Mouse (Mus musculus) left cerebral cortex, adult 2 months (tissue): ENCODE measurements around the gene Insr. TPM values are rescaled to one million over a fixed set of nuclear protein-coding genes. Genes with fewer than 3 reads are reported as not detected.

Experiments
- DNase-seq, 2 experiments: peaks; one replicate each; pipeline ENCODE4 v3.0.0; 2021 to 2022; ENCODE audit warnings: low spot score in 2 of 2, mixed read lengths in 1 of 2; ENCODE audit errors: extremely low spot score in 1 of 2
- H3K27ac ChIP-seq: fragments of 200-600 bp; 2 replicates; pipeline ENCODE4 v1.8.1; 2022
- H3K4me3 ChIP-seq: fragments of 200-600 bp; 2 replicates; pipeline ENCODE4 v1.8.1; 2022
- CTCF ChIP-seq: fragments of 200-600 bp; IDR thresholded peaks from 2 replicates; pipeline ENCODE4 v1.8.1; 2022; ENCODE audit warnings: antibody characterized with exemption, mild to moderate bottlenecking, moderate library complexity
- intact Hi-C: fragments of 180-260 bp; cut with DNase I; formaldehyde crosslinking; loops from one replicate; pipeline ENCODE4 v1.15.1; 2025
- total RNA-seq, 2 experiments: library from RNA; stranded (reverse); gene quantifications; 2 replicates each; pipeline ENCODE4 v1.2.3; 2021

The Insr gene
- total RNA-seq, 2 experiments from 2014 or later = 50.8 to 52.0 TPM

GRCm38 (mm10) chr8:3222636-3222965 lies 56.8 kb downstream of the Insr start:
- no peak overlapping the region for H3K27ac ChIP-seq
- no peak for TF ChIP-seq CTCF
- no peak overlapping the region for H3K4me3 ChIP-seq
- no peak for DNase-seq
- intact Hi-C loops = no loop called here

- Histone ChIP-seq H3K4me3 (no peak overlapping the region), H3K27ac (peak overlapping the region; percentile 8; the same call in 1 of the 2 replicates)
- no peak for DNase-seq
- TF ChIP-seq CTCF = no peak
- intact Hi-C loops = loop anchor here (1.0 kb wide), 1 partner anchor 57 kb away; the partner anchor contains the start of gene Insr
Measured at GRCm38 (mm10) chr8:3221960-3222635, 57.3 kb downstream of the Insr start.

GRCm38 (mm10) chr8:3221047-3221959 lies 58.1 kb downstream of the Insr start:
- DNase-seq = peak; percentile 85 to 86
- intact Hi-C loops = loop anchor here (1.0 kb wide), 1 partner anchor 58 kb away; the partner anchor contains the start of gene Insr
- H3K4me3 ChIP-seq = peak overlapping the region; percentile 70
- peak overlapping the region; percentile 72 for H3K27ac ChIP-seq
- peak; percentile 26 for TF ChIP-seq CTCF

- no peak for DNase-seq
- Histone ChIP-seq H3K27ac (peak overlapping the region; percentile 71), H3K4me3 (peak overlapping the region; percentile 70)
- TF ChIP-seq CTCF = no peak
- intact Hi-C loops = no loop called here
Measured at GRCm38 (mm10) chr8:3220502-3220901, 58.9 kb downstream of the Insr start.

- intact Hi-C loops = no loop called here
- Histone ChIP-seq H3K27ac (no peak overlapping the region), H3K4me3 (peak overlapping the region; percentile 70; the same call in 1 of the 2 replicates)
- TF ChIP-seq CTCF = no peak
- DNase-seq = no peak
Measured at GRCm38 (mm10) chr8:3219921-3220411, 59.5 kb downstream of the Insr start.

GRCm38 (mm10) chr8:3219266-3219665 lies 60.2 kb downstream of the Insr start:
- intact Hi-C loops = no loop called here
- no peak for TF ChIP-seq CTCF
- H3K4me3 ChIP-seq = no peak overlapping the region
- no peak for DNase-seq
- H3K27ac ChIP-seq = no peak overlapping the region

- intact Hi-C loops = no loop called here
- DNase-seq = no peak
- no peak overlapping the region for H3K27ac ChIP-seq
Measured at GRCm38 (mm10) chr8:3216541-3217092, 62.8 kb downstream of the Insr start.

GRCm38 (mm10) chr8:3215561-3215960 lies 63.9 kb downstream of the Insr start:
- Histone ChIP-seq H3K27ac (no peak overlapping the region; the same call in 1 of the 2 replicates), H3K4me3 (no peak overlapping the region)
- TF ChIP-seq CTCF = no peak
- no peak for DNase-seq
- intact Hi-C loops = no loop called here

More at GRCm38 (mm10) chr8:3216541-3217092, 62.8 kb downstream of the Insr start:
- TF ChIP-seq CTCF = no peak
- no peak overlapping the region for H3K4me3 ChIP-seq

- Histone ChIP-seq H3K27ac (no peak overlapping the region), H3K4me3 (no peak overlapping the region)
- no peak for DNase-seq
- TF ChIP-seq CTCF = no peak
- intact Hi-C loops = no loop called here
Measured at GRCm38 (mm10) chr8:3214601-3215000, 64.8 kb downstream of the Insr start.

- no peak for DNase-seq
- H3K27ac ChIP-seq = no peak overlapping the region; the same call in 1 of the 2 replicates
- TF ChIP-seq CTCF = no peak
- no peak overlapping the region for H3K4me3 ChIP-seq
- intact Hi-C loops = no loop called here
Measured at GRCm38 (mm10) chr8:3211456-3211855, 68.0 kb downstream of the Insr start.

GRCm38 (mm10) chr8:3209960-3210359 lies 69.5 kb downstream of the Insr start:
- intact Hi-C loops = no loop called here
- no peak for TF ChIP-seq CTCF
- Histone ChIP-seq H3K27ac (no peak overlapping the region), H3K4me3 (no peak overlapping the region)
- DNase-seq = no peak

GRCm38 (mm10) chr8:3209268-3209667 lies 70.1 kb downstream of the Insr start:
- TF ChIP-seq CTCF = no peak
- no peak overlapping the region for H3K4me3 ChIP-seq
- intact Hi-C loops = no loop called here
- no peak for DNase-seq
- H3K27ac ChIP-seq = no peak overlapping the region
